Mouse (Mus musculus) C2C12 (cell line): ENCODE results near the gene Ctrc.

Experiments
- CTCF ChIP-seq: IDR thresholded peaks from one replicate; pipeline ENCODE4 v1.5.1; 2011; ENCODE audit not compliant: control insufficient read depth, insufficient read depth, insufficient read length
- FOSL1 ChIP-seq: IDR thresholded peaks from one replicate; pipeline ENCODE4 v1.8.0; 2011; ENCODE audit warnings: mild to moderate bottlenecking, low read length; ENCODE audit not compliant: poor library complexity, insufficient read depth, severe bottlenecking
- MAX ChIP-seq: IDR thresholded peaks from one replicate; pipeline ENCODE4 v1.6.1; 2011; ENCODE audit warnings: mild to moderate bottlenecking, control low read depth
- MYOG ChIP-seq: IDR thresholded peaks from one replicate; pipeline ENCODE4 v1.6.1; 2011; ENCODE audit not compliant: control insufficient read depth, insufficient read length; ENCODE audit errors: extremely low read depth

GRCm38 (mm10) chr4:141834536-141835095, 11.5 kb downstream of the Ctrc start:
- TF ChIP-seq MYOG = no peak
- no peak for TF ChIP-seq MAX
- no peak for TF ChIP-seq CTCF
- TF ChIP-seq FOSL1 = no peak
